Mouse (Mus musculus): ENCODE measurements around the gene P3h4. TPM values are rescaled to one million over a fixed set of nuclear protein-coding genes. Genes with fewer than 3 reads are reported as not detected.

P3h4 gene
- polyA plus RNA-seq, 1 experiment: 115 TPM

DNA sequence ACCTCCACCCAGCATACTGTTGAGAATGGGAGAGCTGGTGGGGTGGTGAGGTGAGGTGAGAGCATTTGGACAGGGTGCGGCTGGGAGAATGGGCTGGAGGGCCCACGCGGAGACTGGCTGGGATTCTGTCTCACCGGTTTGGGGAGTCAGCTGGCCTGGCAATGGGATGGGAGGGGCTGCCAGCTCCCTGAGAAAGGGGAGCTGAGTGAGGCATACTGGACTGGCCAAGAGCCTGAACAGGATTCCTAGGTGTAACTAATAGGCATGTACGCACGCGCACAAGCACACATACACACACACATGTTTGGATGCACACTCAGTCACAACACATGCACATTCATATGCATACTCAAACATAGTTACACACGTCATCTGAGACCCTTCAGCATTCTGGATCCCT, 8.4 kb downstream of the P3h4 start:
- no peaks in the 10 kb centered on the region for H3K27me3 ChIP-seq (ENCODE audit: control insufficient read depth, insufficient read depth, insufficient read length)
- H3ac ChIP-seq (ENCODE audit: control insufficient read depth, insufficient read length): no peak overlapping the region
- H3K79me2 ChIP-seq (ENCODE audit: control insufficient read depth, insufficient read depth): peaks cover 8% of the 10 kb centered on the region
- H3K4me3 ChIP-seq: no peak overlapping the region
- TF ChIP-seq MYOG (IDR thresholded peaks at IDR 0.05; ENCODE audit: control insufficient read depth in 1 of 3, insufficient read depth in 1 of 3, insufficient read length in 2 of 3, low read depth in 2 of 3) (no peak), POLR2AphosphoS2 (IDR thresholded peaks at IDR 0.05; ENCODE audit: insufficient read length, low read depth) (peak; percentile 87)
- H3K36me3 ChIP-seq (ENCODE audit: control insufficient read depth, insufficient read depth): peaks cover 14% of the 10 kb centered on the region
- H3K4me2 ChIP-seq (ENCODE audit: low read depth): no peak overlapping the region

DNA sequence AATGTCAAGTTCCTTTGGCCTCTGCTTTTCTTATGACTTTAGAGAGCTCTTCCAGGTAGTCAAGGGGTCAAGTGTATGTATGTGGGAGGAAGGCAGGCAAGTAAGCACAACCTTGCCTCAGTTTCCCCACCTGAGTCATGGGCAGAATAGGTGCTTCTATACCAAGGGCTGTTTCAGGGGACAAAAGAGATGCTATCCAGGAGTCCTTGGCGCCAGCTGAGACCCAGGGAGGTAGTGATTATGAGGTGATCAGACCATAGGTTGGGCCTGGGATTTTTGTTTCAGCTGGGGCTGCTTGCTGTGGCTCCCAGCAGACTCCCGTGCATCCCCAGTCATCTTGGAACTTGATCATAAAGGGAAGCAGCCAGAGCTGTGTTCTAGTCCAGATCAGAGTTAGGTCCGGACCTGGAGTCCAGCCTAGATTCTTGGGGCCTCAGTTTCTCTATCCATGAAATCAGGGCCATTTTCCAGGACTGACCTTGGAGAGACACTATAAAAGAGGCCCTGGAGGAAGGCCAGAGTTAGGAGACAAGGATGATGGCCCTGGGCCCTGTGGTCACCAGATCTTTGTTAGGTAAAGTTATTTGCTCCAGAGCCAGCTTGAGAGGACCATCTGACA, 10.1 kb downstream of the P3h4 start:
- no peak overlapping the region for H3K4me3 ChIP-seq
- no peak overlapping the region for H3K4me2 ChIP-seq (ENCODE audit: low read depth)
- no peak overlapping the region for H3ac ChIP-seq (ENCODE audit: control insufficient read depth, insufficient read length)
- TF ChIP-seq SRF (IDR thresholded peaks at IDR 0.05; ENCODE audit: control insufficient read depth, insufficient read length, low read depth) (no peak), USF1 (IDR thresholded peaks at IDR 0.05; ENCODE audit: low read depth) (no peak), E2F4 (IDR thresholded peaks at IDR 0.05; ENCODE audit: insufficient read depth) (no peak), MYOD1 (IDR thresholded peaks at IDR 0.05; ENCODE audit: control insufficient read depth in 1 of 3, insufficient read length in 2 of 3, low read depth in 2 of 3) (no peak), REST (IDR thresholded peaks at IDR 0.05; ENCODE audit: insufficient read depth, insufficient read length) (no peak), CEBPB (IDR thresholded peaks at IDR 0.05; ENCODE audit: insufficient read depth, poor library complexity, severe bottlenecking) (no peak), MYOG (IDR thresholded peaks at IDR 0.05; ENCODE audit: control insufficient read depth in 1 of 3, insufficient read depth in 1 of 3, insufficient read length in 2 of 3, low read depth in 2 of 3) (no peak), TCF3 (IDR thresholded peaks at IDR 0.05; ENCODE audit: insufficient read length, low read depth) (no peak), POLR2A (IDR thresholded peaks at IDR 0.05; ENCODE audit: insufficient read length, low read depth) (no peak), MAX (IDR thresholded peaks at IDR 0.05; ENCODE audit: low read depth) (no peak), POLR2AphosphoS2 (IDR thresholded peaks at IDR 0.05; ENCODE audit: insufficient read length, low read depth) (no peak), TCF12 (IDR thresholded peaks at IDR 0.05; ENCODE audit: insufficient read depth, poor library complexity, severe bottlenecking) (no peak)
- no peaks in the 10 kb centered on the region for H3K79me2 ChIP-seq (ENCODE audit: control insufficient read depth, insufficient read depth)
- H3K27me3 ChIP-seq (ENCODE audit: control insufficient read depth, insufficient read depth, insufficient read length): no peaks in the 10 kb centered on the region
- no peaks in the 10 kb centered on the region for H3K36me3 ChIP-seq (ENCODE audit: control insufficient read depth, insufficient read depth)

DNA sequence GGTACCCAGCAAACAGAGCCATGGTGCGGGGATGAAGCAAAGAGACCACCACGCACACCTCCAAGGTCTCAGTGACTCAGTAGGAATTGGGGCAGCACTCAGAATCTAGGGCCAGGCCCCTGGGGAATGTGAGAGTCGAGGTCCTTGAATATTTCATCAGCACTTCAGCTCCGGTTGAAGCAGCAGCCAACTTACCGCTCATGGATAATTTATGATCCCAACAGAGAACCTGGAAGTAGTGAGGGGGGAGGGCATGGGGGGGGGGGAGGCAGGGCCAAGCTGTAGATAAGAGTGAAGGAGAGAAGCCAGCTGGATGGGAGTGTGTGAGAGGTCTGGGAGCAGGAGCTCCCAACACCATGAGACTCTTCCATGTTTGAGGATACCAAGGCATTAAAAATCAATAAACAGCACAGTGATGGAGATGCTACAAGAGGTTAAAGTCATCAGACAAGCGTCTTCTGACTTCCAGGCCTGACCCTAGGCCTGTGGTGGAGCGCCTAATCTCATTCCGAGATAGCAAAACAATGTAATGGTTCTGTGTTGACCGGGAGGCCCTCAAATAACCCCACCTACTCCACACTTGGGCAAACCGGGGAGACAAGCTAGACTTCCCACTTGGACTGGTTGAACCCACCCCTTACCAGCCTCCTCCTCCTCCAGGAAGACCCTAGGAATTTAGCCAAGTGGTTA, 11.0 kb downstream of the P3h4 start:
- TF ChIP-seq TCF3 (IDR thresholded peaks at IDR 0.05; ENCODE audit: insufficient read length, low read depth): no peak
- no peak for TF ChIP-seq MYOD1 (IDR thresholded peaks at IDR 0.05; ENCODE audit: control insufficient read depth in 1 of 3, insufficient read length in 2 of 3, low read depth in 2 of 3)
- no peak overlapping the region for H3K4me3 ChIP-seq

DNA sequence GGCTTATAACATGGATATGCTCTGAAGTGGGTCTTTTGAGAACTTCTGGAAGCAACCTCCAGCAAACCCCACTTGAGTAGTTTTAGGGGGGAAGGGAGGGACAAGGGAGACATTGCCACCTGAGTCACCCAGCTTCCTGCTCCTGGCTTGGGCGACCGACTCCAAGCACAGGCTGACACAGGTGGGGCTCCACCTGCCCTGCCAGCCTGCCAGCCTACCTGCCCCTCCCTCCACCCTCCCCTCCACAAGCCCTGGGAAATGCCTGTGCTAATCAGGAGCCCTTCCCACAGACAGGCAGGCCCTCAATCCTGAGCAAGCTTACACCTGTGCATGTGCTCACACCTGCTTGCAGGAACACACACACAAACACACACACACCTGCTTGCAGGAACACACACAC, 12.0 kb downstream of the P3h4 start:
- TF ChIP-seq MYOG (IDR thresholded peaks at IDR 0.05; ENCODE audit: control insufficient read depth in 1 of 3, insufficient read depth in 1 of 3, insufficient read length in 2 of 3, low read depth in 2 of 3) (peak in 1 of 3 experiments; percentile 40), MAX (IDR thresholded peaks at IDR 0.05; ENCODE audit: low read depth) (no peak), MYOD1 (IDR thresholded peaks at IDR 0.05; ENCODE audit: control insufficient read depth in 1 of 3, insufficient read length in 2 of 3, low read depth in 2 of 3) (peak in 1 of 3 experiments; percentile 5)
- Histone ChIP-seq H3K79me2 (ENCODE audit: control insufficient read depth, insufficient read depth) (no peaks in the 10 kb centered on the region), H3K36me3 (ENCODE audit: control insufficient read depth, insufficient read depth) (no peaks in the 10 kb centered on the region), H3K4me3 (no peak overlapping the region), H3ac (ENCODE audit: control insufficient read depth, insufficient read length) (no peak overlapping the region), H3K27me3 (ENCODE audit: control insufficient read depth, insufficient read depth, insufficient read length) (no peaks in the 10 kb centered on the region), H3K4me2 (ENCODE audit: low read depth) (peak overlapping the region; percentile 35)

More for the DNA sequence above, 11.0 kb downstream of the P3h4 start:
- no peak overlapping the region for H3ac ChIP-seq (ENCODE audit: control insufficient read depth, insufficient read length)
- H3K36me3 ChIP-seq (ENCODE audit: control insufficient read depth, insufficient read depth): no peaks in the 10 kb centered on the region
- no peaks in the 10 kb centered on the region for H3K27me3 ChIP-seq (ENCODE audit: control insufficient read depth, insufficient read depth, insufficient read length)
- no peak overlapping the region for H3K4me2 ChIP-seq (ENCODE audit: low read depth)
- H3K79me2 ChIP-seq (ENCODE audit: control insufficient read depth, insufficient read depth): no peaks in the 10 kb centered on the region

DNA sequence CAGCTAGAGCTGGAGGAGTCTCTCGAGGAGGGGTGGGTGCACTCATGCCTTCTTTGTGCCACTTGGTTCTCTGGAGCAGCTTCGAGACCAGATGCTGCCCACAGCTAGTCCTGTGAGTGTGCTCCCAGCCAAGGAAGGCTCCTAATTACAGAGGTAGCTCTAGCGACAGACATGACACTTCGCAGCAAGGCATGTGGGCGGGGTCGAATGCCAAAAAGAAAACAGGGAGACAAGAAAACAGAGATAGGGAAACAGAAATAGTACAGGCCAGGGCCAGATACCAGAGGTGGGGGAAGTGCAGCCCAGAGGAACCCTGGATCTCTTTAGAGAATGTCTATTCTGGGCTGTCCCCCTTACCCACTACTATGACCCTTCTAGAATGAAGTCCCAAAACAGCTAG, 12.4 kb downstream of the P3h4 start:
- H3K4me3 ChIP-seq: no peak overlapping the region
- no peaks in the 10 kb centered on the region for H3K27me3 ChIP-seq (ENCODE audit: control insufficient read depth, insufficient read depth, insufficient read length)
- TF ChIP-seq MYOD1 (IDR thresholded peaks at IDR 0.05; ENCODE audit: control insufficient read depth in 1 of 3, insufficient read length in 2 of 3, low read depth in 2 of 3) (no peak), MAX (IDR thresholded peaks at IDR 0.05; ENCODE audit: low read depth) (no peak), TCF12 (IDR thresholded peaks at IDR 0.05; ENCODE audit: insufficient read depth, poor library complexity, severe bottlenecking) (no peak), POLR2AphosphoS2 (IDR thresholded peaks at IDR 0.05; ENCODE audit: insufficient read length, low read depth) (no peak), SRF (IDR thresholded peaks at IDR 0.05; ENCODE audit: control insufficient read depth, insufficient read length, low read depth) (no peak), POLR2A (IDR thresholded peaks at IDR 0.05; ENCODE audit: insufficient read length, low read depth) (no peak), MYOG (IDR thresholded peaks at IDR 0.05; ENCODE audit: control insufficient read depth in 1 of 3, insufficient read depth in 1 of 3, insufficient read length in 2 of 3, low read depth in 2 of 3) (no peak), REST (IDR thresholded peaks at IDR 0.05; ENCODE audit: insufficient read depth, insufficient read length) (no peak)
- H3ac ChIP-seq (ENCODE audit: control insufficient read depth, insufficient read length): no peak overlapping the region
- H3K4me2 ChIP-seq (ENCODE audit: low read depth): peak overlapping the region; percentile 35
- peaks cover 2% of the 10 kb centered on the region for H3K79me2 ChIP-seq (ENCODE audit: control insufficient read depth, insufficient read depth)
- no peaks in the 10 kb centered on the region for H3K36me3 ChIP-seq (ENCODE audit: control insufficient read depth, insufficient read depth)
